Mouse (Mus musculus): ENCODE measurements around the gene Kifc5b.

DNA sequence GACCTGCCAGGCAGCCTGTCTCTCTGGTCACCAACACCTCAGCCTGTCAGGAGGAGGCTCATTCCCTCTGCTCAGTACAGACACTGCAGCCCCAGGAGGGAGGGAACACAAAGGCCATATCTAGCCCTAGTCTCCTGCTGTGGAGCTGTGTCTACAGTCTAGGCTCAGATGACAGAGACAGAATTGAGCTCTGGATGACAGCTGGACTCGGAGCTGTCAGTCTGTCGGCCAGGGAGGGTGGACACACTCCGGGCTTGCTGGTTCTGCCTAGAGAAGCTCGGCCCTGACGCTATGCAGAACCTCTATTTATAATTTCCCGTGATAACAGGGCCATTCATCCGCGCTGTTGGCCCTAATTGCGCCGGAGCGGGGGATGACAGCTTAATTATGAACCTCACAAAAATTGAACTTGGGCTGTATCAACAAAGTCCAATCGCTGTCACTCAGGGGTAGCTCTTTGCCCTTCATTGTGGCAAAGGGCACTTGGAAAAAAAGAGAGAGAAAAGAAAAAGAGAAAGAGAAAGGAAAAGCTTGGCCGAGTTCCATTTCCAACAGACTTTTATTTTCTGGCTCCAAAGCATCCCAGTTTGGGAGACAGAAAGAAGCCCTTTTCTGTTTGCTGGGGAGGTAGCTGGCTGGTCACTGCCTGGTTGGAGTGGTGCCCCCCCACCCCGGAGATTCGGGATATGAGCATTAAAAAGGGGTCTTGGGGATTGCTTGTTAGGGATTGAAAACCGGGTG is 24.1 kb upstream of the Kifc5b start:
- TF ChIP-seq EP300 (IDR thresholded peaks at IDR 0.05; ENCODE audit: low read depth) (no peak), CTCF (IDR thresholded peaks at IDR 0.05; ENCODE audit: low read depth) (no peak)

All from liver, embryonic 14.5 days (tissue).